Mouse (Mus musculus) forebrain, embryonic 11.5 days (tissue): ENCODE results near the gene St6galnac5. TPM values are rescaled to one million over a fixed set of nuclear protein-coding genes. Genes with fewer than 3 reads are reported as not detected.
"Not testable (repeated sequence)": the region's sequence is repeated elsewhere in the genome, so short reads cannot be mapped to it uniquely, and the experiment has no call there.

Experiments used
- ATAC-seq: fragments of 200-750 bp; cut with Nextera tagmentation; replicated peaks from 2 replicates; pipeline ENCODE4 v1.8.0; 2017; ENCODE audit warnings: moderate TSS enrichment; ENCODE audit not compliant: low FRiP score
- DNase-seq: peaks from one replicate; pipeline ENCODE4 v3.0.0-alpha.2; 2017; ENCODE audit warnings: low spot score
- H3K27ac ChIP-seq: fragments of 300-500 bp; sonication (generic); 2 replicates; pipeline ENCODE4 v1.5.1; 2014; ENCODE audit warnings: low read depth, low read length
- H3K27me3 ChIP-seq: fragments of 300-500 bp; sonication (generic); 2 replicates; pipeline ENCODE4 v1.6.1; 2014; ENCODE audit warnings: mild to moderate bottlenecking, low read length, mixed read lengths; ENCODE audit not compliant: control insufficient read depth, insufficient read depth
- H3K36me3 ChIP-seq: fragments of 300-500 bp; sonication (generic); 2 replicates; pipeline ENCODE4 v1.6.1; 2014; ENCODE audit warnings: mild to moderate bottlenecking, low read length, moderate library complexity, mixed read lengths; ENCODE audit not compliant: control insufficient read depth, insufficient read depth
- H3K4me1 ChIP-seq: fragments of 300-500 bp; sonication (generic); replicated peaks from 2 replicates; pipeline ENCODE4 v1.6.1; 2014; ENCODE audit warnings: low read length, mixed read lengths; ENCODE audit not compliant: control insufficient read depth, insufficient read depth
- H3K4me2 ChIP-seq: fragments of 300-500 bp; sonication (generic); 2 replicates; pipeline ENCODE4 v1.6.1; 2014; ENCODE audit warnings: low read depth, mild to moderate bottlenecking, low read length, moderate library complexity, mixed read lengths; ENCODE audit not compliant: severe bottlenecking
- H3K4me3 ChIP-seq: fragments of 300-500 bp; sonication (generic); 2 replicates; pipeline ENCODE4 v1.5.1; 2014; ENCODE audit warnings: low read depth, low read length
- H3K9ac ChIP-seq: fragments of 300-500 bp; sonication (generic); 2 replicates; pipeline ENCODE4 v1.6.1; 2014; ENCODE audit warnings: low read length
- H3K9me3 ChIP-seq: fragments of 300-500 bp; sonication (generic); 2 replicates; pipeline ENCODE4 v1.6.1; 2016; ENCODE audit warnings: low read length, mixed read lengths; ENCODE audit not compliant: control insufficient read depth
- WGBS: fragments of 180-500 bp; shearing (Covaris S2); extraction: QIAGEN DNeasy Blood & Tissue Kit; methylation state at CpG from one replicate; pipeline ENCODE4 v1.1.7; 2014; 5-methylcytosine and 5-hydroxymethylcytosine counted together
- polyA plus RNA-seq: library from polyadenylated mRNA; unstranded; fragments of >200 nt; fragmentation: Nextera tagmentation; extraction: Ambion mirVana; gene quantifications from 2 replicates; pipeline ENCODE4 v1.2.1, GENCODE M21; 2014

Gene St6galnac5
- polyA plus RNA-seq, 1 experiment from 2014 or later, result 0.69 TPM

DNA sequence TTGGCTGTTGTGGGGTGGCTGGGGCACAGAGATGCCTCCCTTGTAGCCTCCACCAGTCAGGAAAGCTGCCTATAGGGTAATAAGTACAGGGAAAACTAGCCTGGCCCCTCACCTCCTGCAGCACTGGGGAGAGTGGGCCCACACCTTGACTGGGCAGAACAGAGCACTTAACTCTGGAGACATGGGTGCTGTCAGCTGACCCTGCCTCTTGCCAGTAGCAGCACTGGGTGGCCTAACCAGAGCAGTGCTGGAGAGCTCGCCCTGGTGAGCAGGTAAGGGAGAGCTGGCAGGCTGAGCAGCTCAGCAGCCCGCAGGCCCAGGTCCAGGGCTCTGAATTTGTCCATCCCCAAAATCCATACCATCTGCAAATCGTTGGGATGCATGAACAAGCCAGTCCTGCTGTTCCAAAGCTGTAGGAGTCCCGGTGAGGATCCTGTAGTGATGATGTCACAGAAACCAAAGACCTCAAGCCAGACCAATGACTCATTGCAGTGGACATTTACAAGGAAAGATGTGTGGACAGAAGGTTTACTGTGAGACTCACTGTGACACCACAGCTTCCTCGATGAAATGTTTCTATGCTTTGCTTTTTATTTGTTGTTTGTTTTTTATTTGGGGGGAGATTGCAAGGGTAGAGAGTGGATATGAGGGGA lies 193.6 kb downstream of the St6galnac5 start:
- not testable (repeated sequence) for H3K9me3 ChIP-seq, ATAC-seq, H3K4me2 ChIP-seq, H3K27me3 ChIP-seq, H3K9ac ChIP-seq, H3K36me3 ChIP-seq, H3K27ac ChIP-seq, H3K4me3 ChIP-seq, H3K4me1 ChIP-seq
- peak; percentile 7 for DNase-seq
- 82% methylated on average over 5 of the region's 5 CpGs for WGBS

DNA sequence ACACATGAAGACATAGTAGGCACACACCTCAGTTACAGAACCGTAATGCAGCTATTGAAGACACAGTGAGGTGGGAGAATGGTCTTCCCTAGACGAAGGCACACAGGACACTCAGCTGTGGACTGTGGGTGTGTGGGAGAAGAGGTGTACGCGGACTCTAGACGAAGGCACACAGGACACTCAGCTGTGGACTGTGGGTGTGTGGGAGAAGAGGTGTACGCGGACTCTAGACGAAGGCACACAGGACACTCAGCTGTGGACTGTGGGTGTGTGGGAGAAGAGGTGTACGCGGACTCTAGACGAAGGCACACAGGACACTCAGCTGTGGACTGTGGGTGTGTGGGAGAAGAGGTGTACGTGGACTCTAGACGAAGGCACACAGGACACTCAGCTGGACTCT lies 197.7 kb downstream of the St6galnac5 start:
- 95% methylated on average over 7 of the region's 13 CpGs for WGBS
- H3K36me3 ChIP-seq, ATAC-seq, H3K27me3 ChIP-seq, DNase-seq, H3K4me3 ChIP-seq, H3K9ac ChIP-seq, H3K27ac ChIP-seq, H3K9me3 ChIP-seq, H3K4me1 ChIP-seq, H3K4me2 ChIP-seq: not testable (repeated sequence)

DNA sequence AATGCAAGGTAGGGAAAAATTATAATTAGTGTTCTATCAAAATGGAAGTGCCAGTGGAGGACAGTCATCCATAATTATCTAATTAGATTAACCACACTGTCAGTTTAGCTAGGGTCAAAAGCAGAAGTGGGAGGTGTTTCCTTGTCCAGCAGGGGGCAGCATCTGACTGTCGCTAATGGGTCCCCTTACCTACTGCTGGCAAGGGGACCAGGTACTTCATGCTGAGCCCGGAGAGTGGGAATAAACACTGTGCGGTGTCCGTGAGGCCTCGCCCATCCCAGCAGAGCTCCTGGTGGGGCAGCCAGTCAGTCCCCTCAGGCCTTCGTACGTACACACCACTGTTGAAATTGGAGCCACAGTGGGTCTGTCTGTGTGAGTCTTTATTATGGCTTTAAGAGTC lies 198.3 kb downstream of the St6galnac5 start:
- no peaks in the 10 kb centered on the region for H3K36me3 ChIP-seq
- no peaks in the 10 kb centered on the region for H3K9me3 ChIP-seq
- H3K27me3 ChIP-seq, result no peaks in the 10 kb centered on the region
- no peak overlapping the region for H3K27ac ChIP-seq
- H3K4me1 ChIP-seq, result no peaks in the 10 kb centered on the region
- H3K4me3 ChIP-seq, result no peak overlapping the region
- H3K9ac ChIP-seq, result no peak overlapping the region
- 24% methylated on average over 7 of the region's 7 CpGs for WGBS
- DNase-seq (peak; percentile 85), ATAC-seq (peak; percentile 78)
- no peak overlapping the region for H3K4me2 ChIP-seq

DNA sequence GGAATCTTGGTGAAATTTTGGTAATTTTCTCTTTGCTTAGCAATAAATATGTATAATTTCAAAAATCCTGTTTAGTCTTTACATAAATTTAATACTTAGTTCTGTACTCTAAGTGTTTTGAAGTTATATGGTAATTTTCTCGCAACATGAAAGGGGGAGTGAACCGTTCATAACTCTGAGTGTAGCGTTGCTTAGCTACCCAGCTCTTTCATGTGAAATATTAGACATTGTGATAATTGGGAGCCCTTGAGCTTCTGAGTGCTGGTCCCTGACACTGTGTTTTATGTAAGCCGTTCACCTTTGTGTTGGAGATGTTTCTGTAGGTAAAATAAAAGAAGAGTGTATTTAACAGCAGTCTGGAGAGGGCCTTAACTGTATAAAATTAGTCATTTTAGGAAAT lies 202.2 kb downstream of the St6galnac5 start:
- ATAC-seq (no peak), DNase-seq (no peak)
- Histone ChIP-seq H3K4me3 (no peak overlapping the region), H3K9me3 (no peaks in the 10 kb centered on the region), H3K4me2 (no peak overlapping the region), H3K9ac (no peak overlapping the region), H3K36me3 (no peaks in the 10 kb centered on the region), H3K27me3 (no peaks in the 10 kb centered on the region), H3K4me1 (no peaks in the 10 kb centered on the region), H3K27ac (no peak overlapping the region)
- WGBS, result 74% methylated on average over 4 of the region's 4 CpGs

DNA sequence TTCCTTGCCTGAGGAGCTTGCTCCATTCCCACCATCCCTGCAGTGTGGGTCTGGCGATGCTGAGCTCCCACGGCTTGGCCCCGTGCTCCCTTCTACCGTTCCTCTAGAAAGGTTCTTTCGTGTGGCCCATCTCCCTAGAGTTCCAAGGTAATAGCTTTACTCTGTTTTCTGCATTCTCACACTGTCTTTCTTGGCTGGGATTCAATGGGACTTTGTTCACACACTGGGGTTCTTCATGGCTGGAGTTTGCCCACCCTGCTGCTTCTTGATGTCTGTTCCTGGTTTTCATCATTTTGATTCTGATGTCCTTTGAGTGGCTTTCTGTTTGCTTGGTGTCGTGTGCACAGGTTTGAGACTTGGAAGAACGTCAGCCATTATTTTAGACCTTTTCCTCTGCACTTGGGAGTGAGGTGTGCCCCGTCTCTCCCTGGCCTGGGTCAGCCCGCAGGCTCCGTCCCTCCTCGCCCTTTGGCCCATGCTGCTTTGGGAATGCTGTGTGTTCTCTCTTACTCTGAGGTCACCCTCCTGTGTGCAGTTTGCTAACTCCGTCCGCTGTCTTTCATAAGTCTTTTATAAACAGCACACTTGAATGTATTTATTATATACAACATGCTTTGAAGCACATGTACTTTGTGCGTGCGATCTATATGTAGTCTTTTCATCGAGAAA lies 205.0 kb downstream of the St6galnac5 start:
- H3K27ac ChIP-seq, result no peak overlapping the region
- no peak overlapping the region for H3K4me2 ChIP-seq
- 88% methylated on average over 16 of the region's 16 CpGs for WGBS
- no peaks in the 10 kb centered on the region for H3K9me3 ChIP-seq
- no peaks in the 10 kb centered on the region for H3K36me3 ChIP-seq
- DNase-seq (peak; percentile 39), ATAC-seq (no peak)
- no peaks in the 10 kb centered on the region for H3K27me3 ChIP-seq
- H3K4me1 ChIP-seq, result no peaks in the 10 kb centered on the region
- no peak overlapping the region for H3K9ac ChIP-seq
- no peak overlapping the region for H3K4me3 ChIP-seq

DNA sequence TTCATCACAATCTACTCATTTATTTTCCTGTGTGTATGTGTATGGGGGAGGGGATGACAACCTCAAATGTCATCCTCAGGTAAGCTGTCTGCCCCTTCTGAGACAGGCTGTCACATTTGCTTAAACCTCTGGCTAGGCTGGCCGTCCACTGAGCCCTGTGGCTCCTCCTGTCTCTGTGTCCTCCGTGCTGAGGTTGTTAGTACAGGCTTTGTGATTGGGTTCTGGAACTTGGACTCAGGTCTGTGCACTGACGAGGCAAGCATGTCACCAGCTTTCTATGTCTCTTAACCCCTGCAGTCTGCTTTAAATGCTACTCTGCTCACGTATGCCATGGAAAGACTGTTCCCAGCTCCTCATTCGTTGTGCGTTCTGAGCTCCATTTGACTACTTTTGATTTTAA lies 205.7 kb downstream of the St6galnac5 start:
- no peak overlapping the region for H3K4me3 ChIP-seq
- ATAC-seq, result no peak
- 84% methylated on average over 6 of the region's 6 CpGs for WGBS
- no peaks in the 10 kb centered on the region for H3K9me3 ChIP-seq
- H3K27me3 ChIP-seq, result no peaks in the 10 kb centered on the region
- H3K27ac ChIP-seq, result no peak overlapping the region
- no peak overlapping the region for H3K9ac ChIP-seq
- no peak overlapping the region for H3K4me2 ChIP-seq
- no peaks in the 10 kb centered on the region for H3K4me1 ChIP-seq
- no peaks in the 10 kb centered on the region for H3K36me3 ChIP-seq
- DNase-seq, result peak; percentile 31

DNA sequence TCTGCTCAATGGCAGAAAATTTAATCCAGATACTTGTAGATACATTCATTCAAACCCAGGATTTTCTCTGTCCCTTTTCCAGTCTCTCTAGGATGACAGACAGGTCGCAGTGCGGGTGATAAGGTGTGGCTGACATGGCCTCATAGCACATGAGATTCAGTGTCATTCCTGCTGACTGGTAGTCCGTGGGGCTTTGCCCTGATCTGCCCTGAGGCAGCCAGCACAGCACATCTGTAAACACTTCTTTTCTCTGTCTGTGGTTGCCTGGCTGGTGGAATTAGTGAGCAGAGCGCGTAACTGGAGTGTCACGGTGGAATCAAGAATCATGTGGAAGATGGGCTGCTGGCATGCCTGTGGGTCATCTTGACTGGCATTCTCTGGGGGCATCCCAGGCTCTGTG lies 212.0 kb downstream of the St6galnac5 start:
- no peak overlapping the region for H3K4me2 ChIP-seq
- H3K9me3 ChIP-seq, result no peaks in the 10 kb centered on the region
- WGBS, result 80% methylated on average over 6 of the region's 6 CpGs
- DNase-seq (no peak), ATAC-seq (no peak)
- no peaks in the 10 kb centered on the region for H3K27me3 ChIP-seq
- H3K4me1 ChIP-seq, result peaks cover 1% of the 10 kb centered on the region; the same call in 1 of the 2 replicates
- no peaks in the 10 kb centered on the region; the same call in 1 of the 2 replicates for H3K36me3 ChIP-seq
- no peak overlapping the region for H3K9ac ChIP-seq
- no peak overlapping the region for H3K4me3 ChIP-seq
- H3K27ac ChIP-seq, result no peak overlapping the region

DNA sequence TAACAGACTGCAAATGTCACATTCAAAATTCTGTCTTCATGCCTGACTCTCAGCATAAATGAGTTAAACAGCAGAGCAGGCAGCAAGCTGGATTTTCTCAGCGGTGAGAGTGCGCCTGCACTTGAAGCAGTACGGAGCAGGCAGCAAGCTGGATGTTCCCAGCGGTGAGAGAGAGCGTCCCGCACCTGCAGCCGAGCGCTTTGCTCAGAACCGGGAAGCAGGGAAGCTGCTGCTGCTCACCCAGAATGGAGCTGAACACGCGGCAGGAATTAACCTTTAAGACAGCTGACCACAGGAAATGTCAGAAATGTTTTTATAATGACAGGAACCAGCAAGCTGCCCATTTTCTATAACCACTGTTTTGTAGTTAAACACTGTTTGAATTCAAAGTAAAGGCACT lies 214.6 kb downstream of the St6galnac5 start:
- H3K27me3 ChIP-seq, result no peaks in the 10 kb centered on the region
- peaks cover 2% of the 10 kb centered on the region; the same call in 1 of the 2 replicates for H3K4me1 ChIP-seq
- no peak overlapping the region for H3K27ac ChIP-seq
- no peak overlapping the region for H3K4me3 ChIP-seq
- WGBS, result 86% methylated on average over 11 of the region's 11 CpGs
- ATAC-seq (no peak), DNase-seq (no peak)
- H3K36me3 ChIP-seq, result no peaks in the 10 kb centered on the region; the same call in 1 of the 2 replicates
- no peak overlapping the region for H3K9ac ChIP-seq
- no peaks in the 10 kb centered on the region for H3K9me3 ChIP-seq
- H3K4me2 ChIP-seq, result no peak overlapping the region
